Mouse (Mus musculus): ENCODE data around the gene Adamts5.

Gene Adamts5

GRCm38 (mm10) chr16:85901581-85901910 is at the start of gene Adamts5:
Gene Adamts5 (minus strand): TSS chr16:85901828.
- DNase-seq = no peak

- DNase-seq = no peak
These were observed 48.7 kb upstream of the Adamts5 start for GRCm38 (mm10) chr16:85950356-85950755.

GRCm38 (mm10) chr16:85926004-85926403 is 24.4 kb upstream of the Adamts5 start:
- no peak for DNase-seq

GRCm38 (mm10) chr16:85922454-85922853 is 20.8 kb upstream of the Adamts5 start:
- DNase-seq = no peak

- DNase-seq = no peak
These were observed 18.5 kb upstream of the Adamts5 start for GRCm38 (mm10) chr16:85920122-85920521.

GRCm38 (mm10) chr16:85900702-85901580 is 687 bp downstream of the Adamts5 start:
- peak; percentile 32 for DNase-seq

- DNase-seq = peak; percentile 10
These were observed 1.6 kb downstream of the Adamts5 start for GRCm38 (mm10) chr16:85899790-85900587.

GRCm38 (mm10) chr16:85899301-85899721 is 2.3 kb downstream of the Adamts5 start:
- peak; percentile 13 for DNase-seq

- no peak for DNase-seq
These were observed 2.8 kb downstream of the Adamts5 start for GRCm38 (mm10) chr16:85898816-85899215.

- no peak for DNase-seq
These were observed 3.2 kb downstream of the Adamts5 start for GRCm38 (mm10) chr16:85898391-85898790.

GRCm38 (mm10) chr16:85897854-85898253 is 3.8 kb downstream of the Adamts5 start:
- no peak for DNase-seq

- DNase-seq = no peak
These were observed 5.7 kb downstream of the Adamts5 start for GRCm38 (mm10) chr16:85895948-85896347.

GRCm38 (mm10) chr16:85889778-85890177 is 11.8 kb downstream of the Adamts5 start:
- DNase-seq = no peak

- peak; percentile 17 for DNase-seq
These were observed 14.2 kb downstream of the Adamts5 start for GRCm38 (mm10) chr16:85887289-85888051.

- no peak for DNase-seq
These were observed 22.6 kb downstream of the Adamts5 start for GRCm38 (mm10) chr16:85879075-85879474.

GRCm38 (mm10) chr16:85874141-85874540 is 27.5 kb downstream of the Adamts5 start:
- DNase-seq = no peak

GRCm38 (mm10) chr16:85871971-85872370 is 29.7 kb downstream of the Adamts5 start:
- no peak for DNase-seq

- no peak for DNase-seq
These were observed 30.4 kb downstream of the Adamts5 start for GRCm38 (mm10) chr16:85871248-85871647.

GRCm38 (mm10) chr16:85864691-85865389 is 36.8 kb downstream of the Adamts5 start:
- no peak for DNase-seq

- no peak for DNase-seq
These were observed 47.1 kb downstream of the Adamts5 start for GRCm38 (mm10) chr16:85854505-85854904.

GRCm38 (mm10) chr16:85827066-85827465 is 74.6 kb downstream of the Adamts5 start:
- no peak for DNase-seq

- no peak for DNase-seq
These were observed 79.2 kb downstream of the Adamts5 start for GRCm38 (mm10) chr16:85822330-85822916.
